Mouse (Mus musculus): Measurements from ENCODE around the gene Fbxl16. TPM values are rescaled to one million over a fixed set of nuclear protein-coding genes. Genes with fewer than 3 reads are reported as not detected.

The Fbxl16 gene
- polyA plus RNA-seq, 1 experiment from 2014 or later: 1.3 TPM

DNA sequence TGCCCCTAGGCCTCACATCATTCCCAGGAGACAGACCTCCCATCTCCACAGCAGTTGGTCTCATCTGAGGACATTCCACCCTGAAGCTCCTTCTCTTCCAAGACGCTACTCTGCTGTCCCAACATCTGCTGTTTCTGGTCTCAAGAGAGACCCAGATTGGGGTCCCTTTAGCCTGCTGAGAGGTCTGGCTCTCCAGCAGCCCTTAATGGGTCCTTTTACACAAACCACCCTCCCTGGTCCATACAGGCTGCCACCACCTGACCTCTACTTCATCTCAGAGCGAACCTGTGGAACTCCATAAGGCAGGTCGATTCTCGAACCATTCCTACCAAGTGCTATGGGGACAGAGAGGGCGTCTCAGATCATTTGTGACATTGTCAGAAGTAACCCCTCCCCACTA is 857 bp upstream of the Fbxl16 start:
- peak overlapping the region; percentile 84 for H3K4me2 ChIP-seq (replicated peaks; ENCODE audit: low read depth)
- no peak overlapping the region for H3K27ac ChIP-seq (replicated peaks)
- H3K9ac ChIP-seq (ENCODE audit: low read length): no peak overlapping the region
- no peaks in the 10 kb centered on the region for H3K4me1 ChIP-seq (replicated peaks; ENCODE audit: control insufficient read depth, insufficient read depth)
- H3K9me3 ChIP-seq (ENCODE audit: control insufficient read depth, low read length): no peaks in the 10 kb centered on the region
- ATAC-seq (ENCODE audit: low FRiP score, low TSS enrichment): no peak
- WGBS: 35% methylated on average over 5 of the region's 5 CpGs
- DNase-seq (ENCODE audit: low spot score): no peak
- no peaks in the 10 kb centered on the region for H3K36me3 ChIP-seq (ENCODE audit: control insufficient read depth, insufficient read depth, low read length)
- H3K4me3 ChIP-seq (ENCODE audit: low read depth, low read length): no peak overlapping the region
- TF ChIP-seq EP300 (optimal IDR thresholded peaks at IDR 0.05) (no peak), CTCF (IDR thresholded peaks at IDR 0.05; ENCODE audit: low read depth) (no peak)
- 0 out of 2 replicates have a peak, but pooled peaks cover 2% of the 10 kb centered on the region for H3K27me3 ChIP-seq (ENCODE audit: control insufficient read depth, insufficient read depth, low read length)

DNA sequence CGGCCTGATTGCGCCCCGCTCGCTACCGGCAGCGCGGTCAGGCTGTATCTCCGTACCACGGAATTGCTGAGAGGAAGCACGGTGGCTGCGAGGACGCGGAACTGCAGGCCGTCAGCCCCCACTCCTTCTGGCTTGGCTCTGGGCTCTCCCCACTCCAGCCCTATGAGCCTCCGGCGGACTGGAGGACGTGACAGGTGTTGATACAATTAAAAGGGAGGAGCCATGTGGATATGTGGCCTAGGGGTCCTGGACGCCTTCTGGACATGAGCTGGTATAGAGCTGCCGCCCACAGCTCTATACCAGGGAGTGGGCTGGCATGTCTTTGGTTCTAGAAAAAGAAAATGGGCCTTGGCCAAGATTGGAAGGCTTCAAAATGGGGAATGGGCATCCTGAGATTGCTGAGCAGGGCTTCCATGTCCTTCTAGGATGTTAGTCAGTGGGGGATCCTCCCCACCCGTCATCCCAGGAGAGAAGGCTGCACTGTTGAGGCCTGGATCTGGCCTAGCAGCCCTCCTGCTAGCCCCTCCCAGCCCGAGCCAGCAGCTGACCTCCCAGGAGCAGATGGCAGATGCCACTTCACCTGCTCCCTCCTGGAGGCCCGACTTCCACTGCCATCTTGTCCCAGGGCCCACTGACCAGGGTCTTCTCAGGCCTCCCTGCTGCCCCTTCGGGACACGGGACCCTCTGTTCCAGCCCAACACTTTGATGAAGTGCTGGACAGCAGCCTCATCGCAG is 888 bp downstream of the Fbxl16 start:
- DNase-seq (ENCODE audit: low spot score) (peak; percentile 22), ATAC-seq (ENCODE audit: low FRiP score, low TSS enrichment) (peak; percentile 47; the same call in 1 of the 2 replicates)
- Histone ChIP-seq H3K9ac (ENCODE audit: low read length) (peak overlapping the region; percentile 53), H3K36me3 (ENCODE audit: control insufficient read depth, insufficient read depth, low read length) (no peaks in the 10 kb centered on the region), H3K27ac (replicated peaks) (no peak overlapping the region), H3K9me3 (ENCODE audit: control insufficient read depth, low read length) (no peaks in the 10 kb centered on the region), H3K4me3 (ENCODE audit: low read depth, low read length) (peak overlapping the region; percentile 52), H3K4me1 (replicated peaks; ENCODE audit: control insufficient read depth, insufficient read depth) (no peaks in the 10 kb centered on the region), H3K27me3 (ENCODE audit: control insufficient read depth, insufficient read depth, low read length) (0 out of 2 replicates have a peak, but pooled peaks cover 2% of the 10 kb centered on the region), H3K4me2 (replicated peaks; ENCODE audit: low read depth) (peak overlapping the region; percentile 84)
- 11% methylated on average over 24 of the region's 25 CpGs for WGBS
- TF ChIP-seq CTCF (IDR thresholded peaks at IDR 0.05; ENCODE audit: low read depth) (no peak), EP300 (optimal IDR thresholded peaks at IDR 0.05) (no peak)

DNA sequence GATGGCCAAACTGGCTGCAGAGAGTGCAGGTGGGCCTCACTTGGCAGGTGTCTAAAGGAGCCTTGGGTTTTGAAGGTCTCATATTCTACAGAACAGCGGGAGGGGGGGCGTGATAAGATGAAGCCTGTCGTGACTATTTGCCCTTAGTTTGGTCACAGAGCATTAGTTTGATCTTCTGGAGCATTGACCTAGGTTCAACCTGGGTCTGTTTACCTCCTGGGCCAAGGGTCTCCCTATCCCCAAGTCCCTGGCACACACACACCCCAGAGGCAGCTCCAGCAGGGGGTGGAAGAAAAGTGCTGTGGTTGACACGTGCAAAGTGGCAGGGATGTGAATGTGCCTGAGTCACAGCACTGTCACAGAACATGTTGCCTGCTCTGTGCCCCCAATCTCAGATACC is 2.0 kb downstream of the Fbxl16 start:
- no peak for DNase-seq (ENCODE audit: low spot score)
- no peak overlapping the region for H3K27ac ChIP-seq (replicated peaks)
- no peak overlapping the region for H3K4me3 ChIP-seq (ENCODE audit: low read depth, low read length)
- no peak overlapping the region for H3K9ac ChIP-seq (ENCODE audit: low read length)
- no peak for ATAC-seq (ENCODE audit: low FRiP score, low TSS enrichment)
- WGBS: 64% methylated on average over 4 of the region's 4 CpGs
- no peaks in the 10 kb centered on the region for H3K9me3 ChIP-seq (ENCODE audit: control insufficient read depth, low read length)
- no peaks in the 10 kb centered on the region for H3K36me3 ChIP-seq (ENCODE audit: control insufficient read depth, insufficient read depth, low read length)
- no peak overlapping the region for H3K4me2 ChIP-seq (replicated peaks; ENCODE audit: low read depth)
- TF ChIP-seq EP300 (optimal IDR thresholded peaks at IDR 0.05) (no peak), CTCF (IDR thresholded peaks at IDR 0.05; ENCODE audit: low read depth) (no peak)
- H3K27me3 ChIP-seq (ENCODE audit: control insufficient read depth, insufficient read depth, low read length): 0 out of 2 replicates have a peak, but pooled peaks cover 2% of the 10 kb centered on the region
- H3K4me1 ChIP-seq (replicated peaks; ENCODE audit: control insufficient read depth, insufficient read depth): no peaks in the 10 kb centered on the region

DNA sequence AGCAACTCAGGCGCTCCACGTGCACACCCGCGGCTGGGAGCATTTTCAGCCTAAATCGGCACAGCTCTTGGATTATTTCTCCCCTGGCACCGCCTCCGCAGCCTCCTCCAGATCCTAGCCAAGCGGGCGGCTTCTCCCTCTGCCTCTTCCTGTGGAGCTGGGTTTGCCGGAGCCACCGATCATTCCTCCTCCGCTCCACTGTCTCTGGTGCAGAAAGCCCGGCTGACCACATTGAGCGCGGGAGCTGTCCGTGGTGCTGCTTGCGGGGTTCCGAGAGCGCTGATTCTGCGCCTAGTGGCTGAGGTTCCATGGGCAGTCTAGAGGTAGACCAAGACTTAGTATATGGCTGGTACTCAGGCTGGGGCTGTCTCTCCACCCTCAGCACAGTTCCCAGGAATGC is 4.6 kb downstream of the Fbxl16 start:
- DNase-seq (ENCODE audit: low spot score) (peak; percentile 93), ATAC-seq (ENCODE audit: low FRiP score, low TSS enrichment) (peak; percentile 69)
- 4% methylated on average over 20 of the region's 20 CpGs for WGBS
- no peak overlapping the region for H3K4me3 ChIP-seq (ENCODE audit: low read depth, low read length)
- 0 out of 2 replicates have a peak, but pooled peaks cover 2% of the 10 kb centered on the region for H3K27me3 ChIP-seq (ENCODE audit: control insufficient read depth, insufficient read depth, low read length)
- H3K9ac ChIP-seq (ENCODE audit: low read length): no peak overlapping the region
- no peaks in the 10 kb centered on the region for H3K4me1 ChIP-seq (replicated peaks; ENCODE audit: control insufficient read depth, insufficient read depth)
- no peaks in the 10 kb centered on the region for H3K9me3 ChIP-seq (ENCODE audit: control insufficient read depth, low read length)
- peak; percentile 80 for TF ChIP-seq CTCF (IDR thresholded peaks at IDR 0.05; ENCODE audit: low read depth)
- TF ChIP-seq EP300 (optimal IDR thresholded peaks at IDR 0.05): no peak
- H3K4me2 ChIP-seq (replicated peaks; ENCODE audit: low read depth): no peak overlapping the region
- H3K36me3 ChIP-seq (ENCODE audit: control insufficient read depth, insufficient read depth, low read length): no peaks in the 10 kb centered on the region
- H3K27ac ChIP-seq (replicated peaks): no peak overlapping the region

DNA sequence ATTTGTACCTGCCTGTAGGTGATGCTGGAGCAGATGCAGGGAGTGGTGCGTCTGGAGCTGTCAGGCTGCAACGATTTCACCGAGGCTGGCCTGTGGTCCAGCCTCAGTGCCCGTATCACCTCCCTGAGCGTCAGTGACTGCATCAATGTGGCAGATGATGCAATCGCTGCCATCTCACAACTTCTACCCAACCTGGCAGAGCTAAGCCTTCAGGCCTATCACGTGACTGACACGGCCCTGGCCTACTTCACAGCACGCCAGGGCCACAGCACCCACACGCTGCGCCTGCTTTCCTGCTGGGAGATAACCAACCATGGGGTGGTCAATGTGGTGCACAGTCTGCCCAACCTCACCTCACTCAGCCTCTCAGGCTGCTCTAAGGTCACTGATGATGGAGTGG is 8.8 kb downstream of the Fbxl16 start:
- TF ChIP-seq CTCF (IDR thresholded peaks at IDR 0.05; ENCODE audit: low read depth) (no peak), EP300 (optimal IDR thresholded peaks at IDR 0.05) (no peak)
- DNase-seq (ENCODE audit: low spot score) (no peak), ATAC-seq (ENCODE audit: low FRiP score, low TSS enrichment) (no peak)
- H3K27ac ChIP-seq (replicated peaks): no peak overlapping the region
- no peaks in the 10 kb centered on the region for H3K27me3 ChIP-seq (ENCODE audit: control insufficient read depth, insufficient read depth, low read length)
- 79% methylated on average over 11 of the region's 11 CpGs for WGBS
- H3K36me3 ChIP-seq (ENCODE audit: control insufficient read depth, insufficient read depth, low read length): no peaks in the 10 kb centered on the region
- no peaks in the 10 kb centered on the region for H3K9me3 ChIP-seq (ENCODE audit: control insufficient read depth, low read length)
- H3K4me1 ChIP-seq (replicated peaks; ENCODE audit: control insufficient read depth, insufficient read depth): no peaks in the 10 kb centered on the region
- H3K4me2 ChIP-seq (replicated peaks; ENCODE audit: low read depth): no peak overlapping the region
- no peak overlapping the region for H3K9ac ChIP-seq (ENCODE audit: low read length)
- H3K4me3 ChIP-seq (ENCODE audit: low read depth, low read length): no peak overlapping the region

Measured in stomach, postnatal 0 days (tissue).